Mouse (Mus musculus) spleen, adult 18-20 months (tissue): Measurements from ENCODE around the gene H2-M11.

Experiments
- DNase-seq, 2 experiments: peaks; one replicate each; pipeline ENCODE4 v3.0.0; 2022; ENCODE audit warnings: mixed read lengths in 2 of 2

Gene H2-M11

GRCm38 (mm10) chr17:36546775-36547174 is at the start of gene H2-M11:
Gene H2-M11 (plus strand): TSS chr17:36547075.
- no peak for DNase-seq

- DNase-seq = no peak
Measured at GRCm38 (mm10) chr17:36500435-36500834, 46.4 kb upstream of the H2-M11 start.

- no peak for DNase-seq
Measured at GRCm38 (mm10) chr17:36503910-36504309, 43.0 kb upstream of the H2-M11 start.
